Comparison of ENCODE assay signal across 17 mouse cellular contexts in the genomic region with DNA sequence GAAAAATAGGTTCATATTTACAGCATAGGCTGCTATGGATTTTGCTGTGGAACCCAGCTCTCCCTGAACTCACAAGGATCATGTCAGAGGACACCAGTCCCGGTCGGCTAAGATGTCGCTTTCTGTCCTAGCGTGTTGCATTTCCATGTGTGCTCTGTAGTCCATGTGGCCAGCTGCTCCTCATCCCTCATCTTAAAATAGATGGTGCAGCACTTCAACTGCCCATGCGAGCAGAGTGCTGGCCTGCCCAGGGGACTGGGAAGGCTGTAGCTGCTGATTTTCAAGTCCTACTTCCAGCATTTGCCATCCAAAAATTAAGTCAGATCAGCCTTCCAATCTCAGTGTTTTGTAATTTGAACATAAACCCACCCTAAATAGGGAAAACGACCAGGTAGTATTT.
"Had no signal": no experiment of that assay in that cellular context is flagged by ENCODE, and none has a peak within 500 bp of the region (broad histone marks: within the 10 kb centered on the region; RNA-seq: fewer than 3 reads in every experiment).

No protein-coding gene starts in this region.

- H3K27ac ChIP-seq: left cerebral cortex, adult 2 months; limb, embryonic 12.5 days; limb, embryonic 15.5 days; liver, embryonic 14.5 days; macrophage; midbrain, embryonic 10.5 days; midbrain, embryonic 13.5 days had no signal

- H3K4me2 ChIP-seq: limb, embryonic 12.5 days; limb, embryonic 15.5 days; liver, embryonic 11.5 days; lung, embryonic 14.5 days; midbrain, embryonic 13.5 days had no signal

- H3K4me3 ChIP-seq: left cerebral cortex, adult 2 months; limb, embryonic 12.5 days; limb, embryonic 15.5 days; midbrain, embryonic 10.5 days; midbrain, embryonic 13.5 days had no signal

- DNase-seq: kidney, postnatal 14 days; kidney, postnatal 4 days; layer of hippocampus, adult 9-11 months; liver, postnatal 0 days; lung, embryonic 14.5 days; thymus, adult 18-20 months; thymus, postnatal 36 days had no signal

- H3K9ac ChIP-seq: limb, embryonic 12.5 days; limb, embryonic 15.5 days; liver, embryonic 14.5 days; liver, postnatal 0 days; lung, embryonic 14.5 days; midbrain, embryonic 13.5 days had no signal

- ATAC-seq: liver, postnatal 0 days; lung, postnatal 0 days; midbrain, embryonic 13.5 days; midbrain, embryonic 16.5 days had no signal

- H3K36me3 ChIP-seq: limb, embryonic 12.5 days; limb, embryonic 15.5 days; midbrain, embryonic 10.5 days; midbrain, embryonic 13.5 days had no signal

- H3K4me1 ChIP-seq: limb, embryonic 12.5 days had no signal

- H3K9me3 ChIP-seq: limb, embryonic 12.5 days; limb, embryonic 15.5 days; midbrain, embryonic 10.5 days; midbrain, embryonic 13.5 days had no signal

- H3K27me3 ChIP-seq: limb, embryonic 12.5 days; limb, embryonic 15.5 days; midbrain, embryonic 13.5 days had no signal
